Mouse (Mus musculus): Measurements from ENCODE around the gene Igsf10. TPM values are rescaled to one million over a fixed set of nuclear protein-coding genes. Genes with fewer than 3 reads are reported as not detected.
A peak's percentile ranks its signal among the peaks of the same experiment; 100 is the strongest.

The Igsf10 gene
- total and polyA plus RNA-seq, 3 experiments = 0.68 to 2.4 (median 1.2) TPM

DNA sequence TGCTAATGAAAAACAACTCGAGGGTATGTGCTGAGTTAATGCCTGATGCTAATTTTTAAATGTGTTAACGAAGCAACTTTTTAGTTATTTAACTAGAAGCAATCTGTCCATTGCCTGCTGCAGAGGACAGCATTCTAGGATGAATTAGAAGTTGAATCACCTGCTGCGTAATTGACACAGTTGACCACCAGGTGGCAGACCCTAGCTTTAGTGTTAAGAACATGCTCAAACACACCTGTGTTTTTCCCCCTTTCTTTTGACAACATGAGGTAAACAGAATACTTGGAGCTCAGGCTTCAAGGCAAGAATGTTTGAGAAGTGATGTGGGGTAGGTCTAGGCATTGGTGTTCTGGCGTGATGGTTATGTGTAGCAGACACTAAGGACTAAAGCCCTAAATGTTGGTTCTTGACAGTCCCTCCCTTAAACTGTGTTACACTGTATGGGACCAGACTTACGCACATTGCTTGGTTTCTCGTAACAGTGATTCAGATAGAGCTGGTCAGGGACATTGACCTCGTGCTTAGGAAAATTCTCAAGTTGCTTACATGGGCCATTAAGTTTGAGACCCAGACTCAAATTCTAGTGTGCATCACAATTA, 22.8 kb downstream of the Igsf10 start:
- WGBS = 44% methylated on average over 7 of the region's 7 CpGs
- Histone ChIP-seq H3K79me2 (replicated peaks; ENCODE audit: control insufficient read depth, insufficient read depth, low read length) (no peaks in the 10 kb centered on the region), H3K36me3 (ENCODE audit: control insufficient read depth, insufficient read depth, low read length) (no peaks in the 10 kb centered on the region), H3K4me1 (ENCODE audit: control insufficient read depth, insufficient read depth, low read length) (no peaks in the 10 kb centered on the region), H3K27me3 (ENCODE audit: control insufficient read depth, insufficient read depth, low read length) (no peaks in the 10 kb centered on the region), H3K27ac (no peak overlapping the region), H3K4me3 (no peak overlapping the region), H3K9ac (ENCODE audit: low read depth, low read length) (no peak overlapping the region)
- peak; percentile 19 to 49 for DNase-seq
- intact Hi-C loops (cut with DNase I) = loop anchor here (10.0 kb wide), 1 partner anchor 423 kb away; no protein-coding TSS in a partner anchor
- no peak for TF ChIP-seq EP300 (IDR thresholded peaks at IDR 0.05; ENCODE audit: insufficient read depth, low read depth, low read length)
- peak; percentile 85 for TF ChIP-seq CTCF (IDR thresholded peaks at IDR 0.05)

GRCm38 (mm10) chr3:59316077-59316476, 28.1 kb downstream of the Igsf10 start:
- Histone ChIP-seq H3K4me1 (ENCODE audit: control insufficient read depth, insufficient read depth, low read length) (no peaks in the 10 kb centered on the region), H3K4me3 (no peak overlapping the region), H3K36me3 (ENCODE audit: control insufficient read depth, insufficient read depth, low read length) (no peaks in the 10 kb centered on the region), H3K9ac (ENCODE audit: low read depth, low read length) (no peak overlapping the region), H3K27me3 (ENCODE audit: control insufficient read depth, insufficient read depth, low read length) (no peaks in the 10 kb centered on the region), H3K79me2 (replicated peaks; ENCODE audit: control insufficient read depth, insufficient read depth, low read length) (no peaks in the 10 kb centered on the region), H3K27ac (no peak overlapping the region)
- intact Hi-C loops (cut with DNase I) = loop anchor here (10.0 kb wide), 1 partner anchor 141 kb away; no protein-coding TSS in a partner anchor
- DNase-seq = no peak
- TF ChIP-seq POLR2A (IDR thresholded peaks at IDR 0.05; ENCODE audit: insufficient read depth, low read depth, low read length) = no peak
- WGBS = 87% methylated on average over 7 of the region's 7 CpGs

GRCm38 (mm10) chr3:59312610-59313009, 31.6 kb downstream of the Igsf10 start:
- WGBS = 75% methylated on average over 10 of the region's 10 CpGs
- H3K4me3 ChIP-seq = no peak overlapping the region
- H3K79me2 ChIP-seq (replicated peaks; ENCODE audit: control insufficient read depth, insufficient read depth, low read length) = no peaks in the 10 kb centered on the region
- no peaks in the 10 kb centered on the region for H3K27me3 ChIP-seq (ENCODE audit: control insufficient read depth, insufficient read depth, low read length)
- intact Hi-C loops (cut with DNase I) = loop anchor here (10.0 kb wide), 1 partner anchor 138 kb away; no protein-coding TSS in a partner anchor
- no peaks in the 10 kb centered on the region for H3K4me1 ChIP-seq (ENCODE audit: control insufficient read depth, insufficient read depth, low read length)
- H3K9ac ChIP-seq (ENCODE audit: low read depth, low read length) = no peak overlapping the region
- TF ChIP-seq POLR2A (IDR thresholded peaks at IDR 0.05; ENCODE audit: insufficient read depth, low read depth, low read length) (no peak), EP300 (IDR thresholded peaks at IDR 0.05; ENCODE audit: insufficient read depth, low read depth, low read length) (no peak), CTCF (IDR thresholded peaks at IDR 0.05) (no peak)
- no peaks in the 10 kb centered on the region for H3K36me3 ChIP-seq (ENCODE audit: control insufficient read depth, insufficient read depth, low read length)
- no peak overlapping the region for H3K27ac ChIP-seq
- peak; percentile 36 to 45 for DNase-seq

DNA sequence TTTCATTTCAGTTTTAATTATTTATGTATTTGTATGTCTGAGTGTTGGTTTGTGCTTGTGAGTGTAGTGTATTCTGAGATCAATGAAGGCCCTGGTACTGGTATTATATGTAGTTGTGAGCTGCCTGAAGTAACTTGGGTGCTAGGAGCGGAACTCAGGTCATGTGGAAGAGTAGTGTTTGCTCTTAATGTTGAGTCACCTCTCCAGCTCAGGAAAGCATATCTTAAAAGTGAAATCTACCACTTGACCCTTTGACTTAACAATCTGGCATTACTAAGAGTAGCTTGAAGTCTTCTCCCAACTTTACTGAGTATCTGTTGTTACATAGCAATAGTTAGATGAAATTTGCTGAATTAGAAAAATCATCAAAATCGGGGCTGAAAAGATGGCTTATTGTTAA, 38.7 kb downstream of the Igsf10 start:
- Histone ChIP-seq H3K27me3 (ENCODE audit: control insufficient read depth, insufficient read depth, low read length) (no peaks in the 10 kb centered on the region), H3K27ac (no peak overlapping the region), H3K4me3 (no peak overlapping the region), H3K4me1 (ENCODE audit: control insufficient read depth, insufficient read depth, low read length) (no peaks in the 10 kb centered on the region), H3K79me2 (replicated peaks; ENCODE audit: control insufficient read depth, insufficient read depth, low read length) (no peaks in the 10 kb centered on the region), H3K9ac (ENCODE audit: low read depth, low read length) (no peak overlapping the region), H3K36me3 (ENCODE audit: control insufficient read depth, insufficient read depth, low read length) (no peaks in the 10 kb centered on the region)
- intact Hi-C loops (cut with DNase I) = no loop called here
- no peak for DNase-seq
- TF ChIP-seq EP300 (IDR thresholded peaks at IDR 0.05; ENCODE audit: insufficient read depth, low read depth, low read length) (no peak), CTCF (IDR thresholded peaks at IDR 0.05) (no peak), POLR2A (IDR thresholded peaks at IDR 0.05; ENCODE audit: insufficient read depth, low read depth, low read length) (no peak)
- WGBS = 92% methylated on average over 2 of the region's 2 CpGs

DNA sequence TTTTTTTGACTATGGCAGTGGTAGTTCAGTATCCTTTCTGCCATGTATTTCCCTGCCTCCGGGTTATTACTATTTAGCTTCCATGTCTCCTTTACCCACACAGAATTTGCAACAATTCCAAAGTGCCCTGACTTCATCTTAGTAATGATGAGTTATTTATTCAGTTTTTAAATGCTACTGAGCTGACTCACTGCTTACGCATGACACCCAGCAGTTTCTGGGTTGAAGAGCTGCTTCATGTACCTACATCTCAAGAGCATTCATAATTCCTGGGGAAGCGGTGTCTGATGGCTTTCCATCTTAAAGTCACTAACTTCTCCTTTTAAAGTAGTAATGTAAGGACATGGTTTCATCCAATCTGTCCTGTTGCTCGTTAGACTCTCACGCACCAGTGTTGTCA, 39.2 kb downstream of the Igsf10 start:
- WGBS = 90% methylated on average over 5 of the region's 5 CpGs
- TF ChIP-seq CTCF (IDR thresholded peaks at IDR 0.05) = no peak
- TF ChIP-seq EP300 (IDR thresholded peaks at IDR 0.05; ENCODE audit: insufficient read depth, low read depth, low read length) = no peak
- no peak for DNase-seq

GRCm38 (mm10) chr3:59297653-59298052, 46.5 kb downstream of the Igsf10 start:
- Histone ChIP-seq H3K27ac (no peak overlapping the region), H3K27me3 (ENCODE audit: control insufficient read depth, insufficient read depth, low read length) (no peaks in the 10 kb centered on the region), H3K4me1 (ENCODE audit: control insufficient read depth, insufficient read depth, low read length) (no peaks in the 10 kb centered on the region), H3K9ac (ENCODE audit: low read depth, low read length) (no peak overlapping the region), H3K4me3 (no peak overlapping the region), H3K36me3 (ENCODE audit: control insufficient read depth, insufficient read depth, low read length) (no peaks in the 10 kb centered on the region), H3K79me2 (replicated peaks; ENCODE audit: control insufficient read depth, insufficient read depth, low read length) (no peaks in the 10 kb centered on the region)
- no peak for DNase-seq
- no peak for TF ChIP-seq POLR2A (IDR thresholded peaks at IDR 0.05; ENCODE audit: insufficient read depth, low read depth, low read length)
- no peak for TF ChIP-seq CTCF (IDR thresholded peaks at IDR 0.05)
- TF ChIP-seq EP300 (IDR thresholded peaks at IDR 0.05; ENCODE audit: insufficient read depth, low read depth, low read length) = no peak
- WGBS = 84% methylated on average over 16 of the region's 16 CpGs
- intact Hi-C loops (cut with DNase I) = no loop called here

More for the DNA sequence above, 39.2 kb downstream of the Igsf10 start:
- intact Hi-C loops (cut with DNase I) = no loop called here
- H3K4me3 ChIP-seq = no peak overlapping the region
- H3K4me1 ChIP-seq (ENCODE audit: control insufficient read depth, insufficient read depth, low read length) = no peaks in the 10 kb centered on the region
- H3K9ac ChIP-seq (ENCODE audit: low read depth, low read length) = no peak overlapping the region
- H3K27me3 ChIP-seq (ENCODE audit: control insufficient read depth, insufficient read depth, low read length) = no peaks in the 10 kb centered on the region
- no peak overlapping the region for H3K27ac ChIP-seq
- H3K36me3 ChIP-seq (ENCODE audit: control insufficient read depth, insufficient read depth, low read length) = no peaks in the 10 kb centered on the region
- no peaks in the 10 kb centered on the region for H3K79me2 ChIP-seq (replicated peaks; ENCODE audit: control insufficient read depth, insufficient read depth, low read length)
